Mouse (Mus musculus) embryonic facial prominence, embryonic 11.5 days (tissue): ENCODE measurements at regions not wholly inside any gene's neighbourhood (a gene's known extent, or its start where the extent isn't known, plus 50 kb on each side); places are given as distances from the start of the nearest gene placed in this dataset.

Source experiments
- ATAC-seq: fragments of 200-750 bp; cut with Nextera tagmentation; replicated peaks from 2 replicates; pipeline ENCODE4 v1.8.0; 2017; ENCODE audit warnings: low read depth; ENCODE audit not compliant: insufficient number of reproducible peaks, low FRiP score, low TSS enrichment
- DNase-seq: peaks from one replicate; pipeline ENCODE4 v3.0.0-alpha.2; 2015; ENCODE audit warnings: low spot score
- H3K27ac ChIP-seq: fragments of 300-500 bp; sonication (generic); replicated peaks from 2 replicates; pipeline ENCODE4 v1.5.1; 2014; ENCODE audit warnings: mild to moderate bottlenecking, low read depth, low read length, control low read depth
- H3K27me3 ChIP-seq: fragments of 300-500 bp; sonication (generic); 2 replicates; pipeline ENCODE4 v1.6.1; 2014; ENCODE audit warnings: mild to moderate bottlenecking, low read length, moderate library complexity, mixed read lengths; ENCODE audit not compliant: control insufficient read depth, insufficient read depth
- H3K36me3 ChIP-seq: fragments of 300-500 bp; sonication (generic); replicated peaks from 2 replicates; pipeline ENCODE4 v1.6.1; 2014; ENCODE audit warnings: low read depth, mild to moderate bottlenecking, low read length, moderate library complexity, mixed read lengths; ENCODE audit not compliant: control insufficient read depth, insufficient read depth
- H3K4me1 ChIP-seq: fragments of 300-500 bp; sonication (generic); 2 replicates; pipeline ENCODE4 v1.6.1; 2014; ENCODE audit warnings: low read length, mixed read lengths; ENCODE audit not compliant: control insufficient read depth, insufficient read depth
- H3K4me2 ChIP-seq: fragments of 300-500 bp; sonication (generic); 2 replicates; pipeline ENCODE4 v1.6.1; 2014; ENCODE audit warnings: low read depth, mild to moderate bottlenecking, control low read depth, low read length, moderate library complexity
- H3K4me3 ChIP-seq: fragments of 300-500 bp; sonication (generic); 2 replicates; pipeline ENCODE4 v1.5.1; 2014; ENCODE audit warnings: low read depth, low read length, control low read depth
- H3K9ac ChIP-seq: fragments of 300-500 bp; sonication (generic); replicated peaks from 2 replicates; pipeline ENCODE4 v1.6.1; 2014; ENCODE audit warnings: mild to moderate bottlenecking, control low read depth, low read length
- H3K9me3 ChIP-seq: fragments of 300-500 bp; sonication (generic); replicated peaks from 2 replicates; pipeline ENCODE4 v1.6.1; 2016; ENCODE audit warnings: mild to moderate bottlenecking, low read length, inconsistent platforms, mixed read lengths; ENCODE audit not compliant: control insufficient read depth
- WGBS: fragments of 180-500 bp; shearing (Covaris S2); extraction: QIAGEN DNeasy Blood & Tissue Kit; methylation state at CpG from one replicate; pipeline ENCODE4 v1.1.7; 2014; 5-methylcytosine and 5-hydroxymethylcytosine counted together

GRCm38 (mm10) chr1:30751138-30751907 is 122.4 kb downstream of the Phf3 start:
- no peak overlapping the region for H3K4me3 ChIP-seq
- H3K9ac ChIP-seq = no peak overlapping the region
- 75% methylated on average over 3 of the region's 3 CpGs for WGBS
- no peaks in the 10 kb centered on the region for H3K4me1 ChIP-seq
- no peaks in the 10 kb centered on the region for H3K36me3 ChIP-seq
- H3K27ac ChIP-seq = no peak overlapping the region
- DNase-seq = no peak
- no peaks in the 10 kb centered on the region for H3K9me3 ChIP-seq
- ATAC-seq = no peak
- H3K27me3 ChIP-seq = no peaks in the 10 kb centered on the region
- no peak overlapping the region for H3K4me2 ChIP-seq

- Histone ChIP-seq H3K9ac (no peak overlapping the region), H3K36me3 (no peaks in the 10 kb centered on the region), H3K27me3 (no peaks in the 10 kb centered on the region), H3K9me3 (no peaks in the 10 kb centered on the region), H3K4me1 (no peaks in the 10 kb centered on the region), H3K4me3 (no peak overlapping the region), H3K4me2 (no peak overlapping the region), H3K27ac (no peak overlapping the region)
- no peak for DNase-seq
- ATAC-seq = no peak
Observed at GRCm38 (mm10) chr1:30741955-30742354, 131.8 kb downstream of the Phf3 start.

- no peaks in the 10 kb centered on the region for H3K36me3 ChIP-seq
- no peaks in the 10 kb centered on the region for H3K27me3 ChIP-seq
- ATAC-seq (no peak), DNase-seq (peak; percentile 19)
- no peak overlapping the region for H3K4me3 ChIP-seq
- H3K4me2 ChIP-seq = no peak overlapping the region
- H3K9ac ChIP-seq = no peak overlapping the region
- no peak overlapping the region for H3K27ac ChIP-seq
- no peaks in the 10 kb centered on the region for H3K9me3 ChIP-seq
- WGBS = 71% methylated on average over 3 of the region's 3 CpGs
- H3K4me1 ChIP-seq = no peaks in the 10 kb centered on the region
Observed at GRCm38 (mm10) chr1:30740831-30741230, 132.9 kb downstream of the Phf3 start.

GRCm38 (mm10) chr1:30721519-30721918 is 152.2 kb downstream of the Phf3 start:
- no peak for DNase-seq
- H3K4me3 ChIP-seq = no peak overlapping the region
- no peak for ATAC-seq
- no peak overlapping the region for H3K4me2 ChIP-seq
- H3K36me3 ChIP-seq = no peaks in the 10 kb centered on the region
- no peaks in the 10 kb centered on the region for H3K4me1 ChIP-seq
- H3K9me3 ChIP-seq = no peaks in the 10 kb centered on the region
- WGBS = 58% methylated on average over 2 of the region's 2 CpGs
- no peak overlapping the region for H3K27ac ChIP-seq
- no peak overlapping the region for H3K9ac ChIP-seq
- no peaks in the 10 kb centered on the region for H3K27me3 ChIP-seq

GRCm38 (mm10) chr1:30720829-30721228 is 152.9 kb downstream of the Phf3 start:
- no peak for ATAC-seq
- WGBS = 77% methylated on average over 2 of the region's 2 CpGs

GRCm38 (mm10) chr1:30718578-30718977 is 155.1 kb downstream of the Phf3 start:
- 71% methylated on average over 5 of the region's 5 CpGs for WGBS
- DNase-seq = no peak
- no peak for ATAC-seq

More at GRCm38 (mm10) chr1:30720829-30721228, 152.9 kb downstream of the Phf3 start:
- Histone ChIP-seq H3K9ac (no peak overlapping the region), H3K27me3 (no peaks in the 10 kb centered on the region), H3K4me3 (no peak overlapping the region), H3K36me3 (no peaks in the 10 kb centered on the region), H3K27ac (no peak overlapping the region), H3K4me2 (no peak overlapping the region), H3K9me3 (no peaks in the 10 kb centered on the region), H3K4me1 (no peaks in the 10 kb centered on the region)
- no peak for DNase-seq

GRCm38 (mm10) chr1:30716346-30716745 is 157.4 kb downstream of the Phf3 start:
- ATAC-seq (no peak), DNase-seq (no peak)
- Histone ChIP-seq H3K27me3 (no peaks in the 10 kb centered on the region), H3K9ac (no peak overlapping the region), H3K9me3 (no peaks in the 10 kb centered on the region), H3K27ac (no peak overlapping the region), H3K36me3 (no peaks in the 10 kb centered on the region), H3K4me3 (no peak overlapping the region), H3K4me1 (no peaks in the 10 kb centered on the region), H3K4me2 (no peak overlapping the region)
- 63% methylated on average over 1 of the region's 1 CpGs for WGBS

More at GRCm38 (mm10) chr1:30718578-30718977, 155.1 kb downstream of the Phf3 start:
- Histone ChIP-seq H3K4me3 (no peak overlapping the region), H3K9me3 (no peaks in the 10 kb centered on the region), H3K4me1 (no peaks in the 10 kb centered on the region), H3K27ac (no peak overlapping the region), H3K4me2 (no peak overlapping the region), H3K36me3 (no peaks in the 10 kb centered on the region), H3K9ac (no peak overlapping the region), H3K27me3 (no peaks in the 10 kb centered on the region)

- 79% methylated on average over 3 of the region's 3 CpGs for WGBS
- no peaks in the 10 kb centered on the region for H3K9me3 ChIP-seq
- H3K4me1 ChIP-seq = no peaks in the 10 kb centered on the region
- H3K4me2 ChIP-seq = no peak overlapping the region
- no peak overlapping the region for H3K4me3 ChIP-seq
- ATAC-seq = no peak
- H3K27me3 ChIP-seq = no peaks in the 10 kb centered on the region
- H3K27ac ChIP-seq = no peak overlapping the region
- H3K9ac ChIP-seq = no peak overlapping the region
- DNase-seq = no peak
- H3K36me3 ChIP-seq = no peaks in the 10 kb centered on the region
Observed at GRCm38 (mm10) chr1:30701116-30701515, 172.6 kb downstream of the Phf3 start.
